Mouse (Mus musculus): ENCODE results near the gene Sdr9c7. TPM values are rescaled to one million over a fixed set of nuclear protein-coding genes. Genes with fewer than 3 reads are reported as not detected.

The Sdr9c7 gene
- total RNA-seq (2023) = not detected

DNA sequence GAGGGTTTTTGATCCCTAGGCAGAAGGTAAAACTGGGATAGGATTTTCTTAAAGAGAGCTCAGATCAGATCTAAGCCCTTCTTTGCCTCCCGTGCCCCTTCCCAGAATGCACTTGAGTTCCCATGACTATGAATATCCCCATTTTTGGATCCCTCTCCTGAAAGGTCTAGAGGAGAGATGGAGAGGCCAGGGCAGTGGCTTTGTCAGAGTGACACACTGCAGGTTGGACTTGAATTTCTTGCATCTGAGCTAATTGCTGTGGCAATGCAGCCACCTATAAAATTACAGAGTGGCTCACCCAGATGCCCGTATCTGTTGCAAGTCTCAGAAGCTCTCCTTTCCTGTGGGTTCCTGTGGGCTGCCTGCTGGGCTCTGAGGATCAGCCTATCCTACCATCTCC, at the start of gene Sdr9c7:
Gene Sdr9c7 (plus strand): TSS at position 301 of the 400 bp plus-strand sequence.

DNA sequence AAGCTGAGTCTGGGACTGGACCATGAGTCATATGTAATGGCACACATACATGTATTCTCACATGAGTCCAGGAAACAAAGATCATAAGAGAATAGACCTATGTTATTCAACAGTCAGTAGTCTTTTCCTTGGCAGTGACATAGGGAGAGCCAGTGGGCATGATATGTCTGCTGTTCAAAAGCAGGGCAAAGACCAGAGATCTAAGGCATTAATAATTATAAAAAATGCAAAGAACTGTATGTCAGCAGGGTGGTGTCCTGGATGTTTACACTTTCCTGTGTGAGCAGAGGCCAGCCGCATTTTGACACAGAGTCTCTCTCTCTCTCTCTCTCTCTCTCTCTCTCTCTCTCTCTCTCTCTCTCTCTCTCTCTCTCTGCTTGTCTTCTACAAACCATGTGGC, 48.7 kb upstream of the Sdr9c7 start, which contains the start of gene Rdh19:
Gene Rdh19 (plus strand): TSS at position 301 of the 400 bp plus-strand sequence.

DNA sequence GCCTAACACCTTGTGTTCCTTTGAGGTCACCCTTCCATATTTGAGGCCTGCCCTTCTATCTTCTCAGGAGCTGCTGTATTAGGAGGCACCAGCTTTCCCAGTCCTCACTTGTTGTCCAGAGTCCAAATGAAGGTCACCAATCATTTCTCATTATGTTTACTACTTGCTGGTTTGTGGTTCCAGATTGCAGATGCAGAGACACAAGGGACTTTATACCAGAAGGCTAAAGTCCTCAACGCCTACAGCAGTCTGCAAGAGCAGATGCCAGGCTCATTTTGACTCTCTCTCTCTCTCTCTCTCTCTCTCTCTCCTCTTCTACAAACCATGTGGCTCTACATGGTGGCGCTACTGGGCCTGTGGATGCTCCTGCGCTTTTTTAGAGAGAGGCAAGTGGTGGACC, 32.1 kb upstream of the Sdr9c7 start, which contains the start of gene Rdh16f2:
Gene Rdh16f2 (plus strand): TSS at position 243 of the 400 bp plus-strand sequence.

DNA sequence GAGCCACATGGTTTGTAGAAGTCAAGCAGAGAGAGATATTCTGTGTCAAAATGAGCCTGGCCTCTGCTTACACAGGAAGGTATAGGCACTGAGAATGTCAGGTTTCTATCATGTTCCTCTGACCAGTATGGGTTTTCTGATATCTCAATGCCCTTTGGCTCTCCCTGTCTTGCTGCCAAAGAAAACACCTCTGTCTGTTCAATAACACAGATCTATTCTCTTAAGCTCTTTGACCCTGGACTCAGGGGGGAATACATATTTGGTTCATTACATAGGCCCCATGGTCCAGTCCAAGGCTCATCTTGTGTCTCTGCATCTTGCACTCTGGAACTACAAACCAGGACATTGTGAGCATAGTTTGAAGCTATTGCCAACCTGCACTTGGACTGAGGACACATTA, 9.7 kb upstream of the Sdr9c7 start, which contains the start of gene Rdh7:
Gene Rdh7 (minus strand): TSS at position 213 of the 400 bp plus-strand sequence.

Other genes starting within 250 kb of the Sdr9c7 start
- gene Nemp1, start 231.6 kb upstream of the Sdr9c7 start, total RNA-seq (2023) = 9.3 TPM
- gene Nab2, start 229.9 kb upstream of the Sdr9c7 start, total RNA-seq (2023) = 35.3 TPM
- gene Myo1a, start 193.3 kb upstream of the Sdr9c7 start, total RNA-seq (2023) = 0.38 TPM
- not detected for gene Tac2, start 174.0 kb upstream of the Sdr9c7 start, total RNA-seq (2023)
- gene Zbtb39, start 159.0 kb upstream of the Sdr9c7 start, total RNA-seq (2023) = 11.1 TPM
- gene Gpr182, start 146.8 kb upstream of the Sdr9c7 start, total RNA-seq (2023) = 0.18 TPM
- gene Rdh1, start 138.8 kb upstream of the Sdr9c7 start, total RNA-seq (2023) = 0.41 TPM
- gene Rdh16f1, start 138.7 kb upstream of the Sdr9c7 start, total RNA-seq (2023) = not detected
- gene Rdh9, start 122.1 kb upstream of the Sdr9c7 start, total RNA-seq (2023) = not detected
- not detected for gene Rdh16, start 97.4 kb upstream of the Sdr9c7 start, total RNA-seq (2023)
- not detected for gene Rdh19, start 48.6 kb upstream of the Sdr9c7 start, total RNA-seq (2023)
- not detected for gene Rdh16f2, start 32.0 kb upstream of the Sdr9c7 start, total RNA-seq (2023)
- not detected for gene Rdh7, start 9.7 kb upstream of the Sdr9c7 start, total RNA-seq (2023)
- not detected for gene Hsd17b6, start 109.1 kb downstream of the Sdr9c7 start, total RNA-seq (2023)
- gene Prim1, start 116.7 kb downstream of the Sdr9c7 start, total RNA-seq (2023) = 13.0 TPM
- 750 TPM for gene Naca, start 137.1 kb downstream of the Sdr9c7 start, total RNA-seq (2023)
- gene Ptges3, start 160.4 kb downstream of the Sdr9c7 start, total RNA-seq (2023) = 132 TPM
- 633 TPM for gene Atp5b, start 184.8 kb downstream of the Sdr9c7 start, total RNA-seq (2023)
- gene Baz2a, start 193.1 kb downstream of the Sdr9c7 start, total RNA-seq (2023) = 108 TPM

Data from CD4-positive naive resting alpha-beta T cell, adult 76 days (primary cell).